Mouse (Mus musculus): ENCODE measurements around the gene Ostf1.

Gene Ostf1

GRCm38 (mm10) chr19:18631644-18632219, at the start of gene Ostf1, which contains the start of gene Nmrk1:
Gene Ostf1, minus strand, starts transcription at chr19:18631823.
Gene Nmrk1, plus strand, starts transcription at chr19:18631950.
- peak; percentile 94 for DNase-seq (ENCODE audit: low read depth, low spot score)

GRCm38 (mm10) chr19:18673116-18673515, 41.5 kb upstream of the Ostf1 start:
- DNase-seq (ENCODE audit: low read depth, low spot score) = no peak

GRCm38 (mm10) chr19:18672498-18672897, 40.9 kb upstream of the Ostf1 start:
- DNase-seq (ENCODE audit: low read depth, low spot score) = no peak

- peak; percentile 39 for DNase-seq (ENCODE audit: low read depth, low spot score)
These were observed 39.6 kb upstream of the Ostf1 start for GRCm38 (mm10) chr19:18671056-18671741.

- DNase-seq (ENCODE audit: low read depth, low spot score) = peak; percentile 98
These were observed 39.0 kb upstream of the Ostf1 start, which contains the start of gene Carnmt1 for GRCm38 (mm10) chr19:18670608-18671007. Gene Carnmt1, plus strand, starts transcription at chr19:18670764.

GRCm38 (mm10) chr19:18669551-18669950, 37.9 kb upstream of the Ostf1 start:
- no peak for DNase-seq (ENCODE audit: low read depth, low spot score)

- no peak for DNase-seq (ENCODE audit: low read depth, low spot score)
These were observed 35.3 kb upstream of the Ostf1 start for GRCm38 (mm10) chr19:18666966-18667365.

GRCm38 (mm10) chr19:18663904-18664303, 32.3 kb upstream of the Ostf1 start:
- DNase-seq (ENCODE audit: low read depth, low spot score) = no peak

GRCm38 (mm10) chr19:18661683-18662082, 30.1 kb upstream of the Ostf1 start:
- DNase-seq (ENCODE audit: low read depth, low spot score) = no peak

- no peak for DNase-seq (ENCODE audit: low read depth, low spot score)
These were observed 28.8 kb upstream of the Ostf1 start for GRCm38 (mm10) chr19:18660466-18660865.

- DNase-seq (ENCODE audit: low read depth, low spot score) = no peak
These were observed 27.7 kb upstream of the Ostf1 start for GRCm38 (mm10) chr19:18659349-18659748.

- no peak for DNase-seq (ENCODE audit: low read depth, low spot score)
These were observed 26.9 kb upstream of the Ostf1 start for GRCm38 (mm10) chr19:18658473-18658872.

- DNase-seq (ENCODE audit: low read depth, low spot score) = no peak
These were observed 24.4 kb upstream of the Ostf1 start for GRCm38 (mm10) chr19:18655999-18656398.

- no peak for DNase-seq (ENCODE audit: low read depth, low spot score)
These were observed 23.4 kb upstream of the Ostf1 start for GRCm38 (mm10) chr19:18654984-18655383.

- no peak for DNase-seq (ENCODE audit: low read depth, low spot score)
These were observed 22.7 kb upstream of the Ostf1 start for GRCm38 (mm10) chr19:18654330-18654729.

- DNase-seq (ENCODE audit: low read depth, low spot score) = no peak
These were observed 21.4 kb upstream of the Ostf1 start for GRCm38 (mm10) chr19:18653058-18653457.

- no peak for DNase-seq (ENCODE audit: low read depth, low spot score)
These were observed 21.0 kb upstream of the Ostf1 start for GRCm38 (mm10) chr19:18652592-18652991.

GRCm38 (mm10) chr19:18650473-18650872, 18.9 kb upstream of the Ostf1 start:
- no peak for DNase-seq (ENCODE audit: low read depth, low spot score)

GRCm38 (mm10) chr19:18649955-18650354, 18.3 kb upstream of the Ostf1 start:
- DNase-seq (ENCODE audit: low read depth, low spot score) = no peak

- no peak for DNase-seq (ENCODE audit: low read depth, low spot score)
These were observed 16.9 kb upstream of the Ostf1 start for GRCm38 (mm10) chr19:18648558-18648945.

GRCm38 (mm10) chr19:18647775-18648557, 16.3 kb upstream of the Ostf1 start:
- no peak for DNase-seq (ENCODE audit: low read depth, low spot score)

- no peak for DNase-seq (ENCODE audit: low read depth, low spot score)
These were observed 15.3 kb upstream of the Ostf1 start for GRCm38 (mm10) chr19:18646853-18647420.
